Mouse (Mus musculus) activated CD4-positive, CD25-positive, alpha-beta regulatory T cell (primary cell): ENCODE results near the gene Gsta4. TPM values are rescaled to one million over a fixed set of nuclear protein-coding genes. Genes with fewer than 3 reads are reported as not detected.

Source experiments
- polyA plus RNA-seq, 2 experiments: library from polyadenylated mRNA; unstranded; fragments of 100-300 nt; shearing (Covaris generic); gene quantifications; one replicate each; pipeline ENCODE4 v1.2.1; 2017

Gene Gsta4
- polyA plus RNA-seq, result 10 to 100 TPM; 17.0 to 32.9 TPM

DNA sequence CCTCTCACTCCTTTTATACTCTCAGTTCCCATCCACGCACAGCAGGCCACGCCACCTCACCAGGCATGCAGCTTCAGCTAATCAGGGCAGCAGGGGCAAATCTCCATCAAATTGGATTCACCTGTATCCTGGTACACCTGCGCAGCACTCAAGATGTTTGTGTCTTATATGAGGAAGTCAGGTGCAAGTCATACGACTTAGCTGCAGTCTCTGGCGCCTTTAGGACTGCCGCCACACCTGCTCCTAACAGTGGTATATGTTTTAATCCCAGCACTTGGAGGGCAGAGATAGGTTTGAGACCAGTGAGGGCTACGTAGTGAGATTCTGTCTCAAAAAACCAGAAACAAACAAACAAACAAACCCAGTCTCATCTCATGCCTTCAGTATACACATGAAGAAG lies at the start of gene Gsta4:
Gsta4 (plus strand) TSS at position 301 of the 400 bp plus-strand sequence.

DNA sequence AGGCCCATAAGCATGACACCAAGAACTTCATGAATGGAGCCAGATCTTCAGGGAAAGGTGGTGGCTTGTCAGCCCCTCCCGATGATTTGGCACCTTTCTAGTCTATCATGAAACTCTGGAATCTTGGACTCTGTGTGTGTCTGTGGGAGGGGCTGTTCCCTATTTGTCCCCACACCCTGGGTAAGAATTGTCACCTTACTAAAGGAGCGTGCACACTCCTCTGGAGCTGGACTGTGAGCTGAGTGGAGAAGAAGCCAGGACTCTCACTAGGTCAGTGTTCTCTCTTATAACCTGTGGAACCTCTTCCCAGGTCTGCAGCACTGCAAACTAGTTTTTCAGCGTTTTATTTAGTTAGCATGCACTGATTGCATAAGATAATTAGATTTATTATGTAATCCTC lies 47.9 kb downstream of the Gsta4 start, which contains the start of gene Gsta1:
Gsta1 (plus strand) TSS at position 196 of the 400 bp plus-strand sequence.

DNA sequence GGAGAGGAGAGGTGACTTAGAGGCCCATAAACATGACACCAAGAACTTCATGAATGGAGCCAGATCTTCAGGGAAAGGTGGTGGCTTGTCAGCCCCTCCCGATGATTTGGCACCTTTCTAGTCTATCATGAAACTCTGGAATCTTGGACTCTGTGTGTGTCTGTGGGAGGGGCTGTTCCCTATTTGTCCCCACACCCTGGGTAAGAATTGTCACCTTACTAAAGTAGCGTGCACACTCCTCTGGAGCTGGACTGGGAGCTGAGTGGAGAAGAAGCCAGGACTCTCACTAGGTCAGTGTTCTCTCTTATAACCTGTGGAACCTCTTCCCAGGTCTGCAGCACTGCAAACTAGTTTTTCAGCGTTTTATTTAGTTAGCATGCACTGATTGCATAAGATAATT lies 74.3 kb downstream of the Gsta4 start, which contains the start of gene Gm3776:
Gm3776 (plus strand) TSS at position 216 of the 400 bp plus-strand sequence.

Other genes with a start within 250 kb of the Gsta4 start
- not detected for gene Gcm1, start 130.8 kb upstream of the Gsta4 start, polyA plus RNA-seq
- 10 to 100 TPM; 74.0 to 75.3 TPM for gene Fbxo9, start 73.7 kb upstream of the Gsta4 start, polyA plus RNA-seq
- 10 to 100 TPM in 1 of 2 experiments, 1 to 10 TPM in 1; 9.9 to 10.6 TPM for gene Ick, start 73.6 kb upstream of the Gsta4 start, polyA plus RNA-seq
- gene Gsta1, start 47.9 kb downstream of the Gsta4 start, polyA plus RNA-seq, result not detected
- not detected for gene Gm3776, start 74.4 kb downstream of the Gsta4 start, polyA plus RNA-seq
- gene Gm10639, start 107.1 kb downstream of the Gsta4 start, polyA plus RNA-seq, result not detected
- not detected for gene Omt2a, start 132.0 kb downstream of the Gsta4 start, polyA plus RNA-seq
- not detected for gene Omt2b, start 144.8 kb downstream of the Gsta4 start, polyA plus RNA-seq
- gene Gsta2, start 173.0 kb downstream of the Gsta4 start, polyA plus RNA-seq, result not detected
- gene Dppa5a, start 185.4 kb downstream of the Gsta4 start, polyA plus RNA-seq, result under 1 TPM in 1 of 2 experiments, not detected in 1; 0.39 TPM
- gene Ooep, start 196.0 kb downstream of the Gsta4 start, polyA plus RNA-seq, result under 1 TPM in 1 of 2 experiments, not detected in 1; 0.23 TPM
- gene Ddx43, start 213.0 kb downstream of the Gsta4 start, polyA plus RNA-seq, result 1 to 10 TPM; 5.6 to 8.2 TPM